Mouse (Mus musculus) erythroblast, embryonic 14.5 days (primary cell): ENCODE data around the gene Dus2.

Experiments used
- GATA1 ChIP-seq: IDR thresholded peaks from 2 replicates; pipeline ENCODE4 v1.6.1; 2012; ENCODE audit warnings: low read length, inconsistent platforms, mixed read lengths
- TAL1 ChIP-seq: IDR thresholded peaks from 3 replicates; pipeline ENCODE4 v1.6.1; 2012; ENCODE audit warnings: low read length, inconsistent platforms, mixed read lengths

DNA sequence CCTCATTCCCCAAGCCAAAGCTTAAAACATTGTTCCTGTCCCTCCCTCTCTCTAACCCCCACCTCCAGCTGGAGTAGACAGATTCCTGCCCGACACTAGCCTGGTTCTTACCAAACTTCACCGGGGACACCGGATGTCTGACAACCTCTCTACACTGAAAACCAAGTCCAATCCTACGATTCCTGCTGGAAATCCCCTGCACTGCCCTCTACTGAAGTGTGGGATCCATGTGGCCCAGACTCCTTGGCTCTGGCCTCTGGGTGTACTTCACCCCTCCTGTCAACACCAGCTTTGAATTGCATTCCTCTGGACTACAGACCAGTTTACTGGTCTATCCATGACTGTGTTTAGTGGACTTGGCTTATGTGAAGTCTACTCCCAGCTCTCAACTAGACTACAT is 34.6 kb upstream of the Dus2 start:
- no peak for TF ChIP-seq GATA1
- TF ChIP-seq TAL1: no peak
